Mouse (Mus musculus) liver, embryonic 14 days (tissue): Measurements from ENCODE around the gene Cd79b. TPM values are rescaled to one million over a fixed set of nuclear protein-coding genes. Genes with fewer than 3 reads are reported as not detected.

Source experiments
- polyA plus RNA-seq: library from polyadenylated mRNA; depleted of rRNA; stranded (reverse); fragments of >200 nt; gene quantifications from 2 replicates; pipeline ENCODE4 v1.2.3, GENCODE M21; 2012; rRNA removed

The Cd79b gene
- polyA plus RNA-seq, result 2.7 and 4.1 TPM in 2 replicates

DNA sequence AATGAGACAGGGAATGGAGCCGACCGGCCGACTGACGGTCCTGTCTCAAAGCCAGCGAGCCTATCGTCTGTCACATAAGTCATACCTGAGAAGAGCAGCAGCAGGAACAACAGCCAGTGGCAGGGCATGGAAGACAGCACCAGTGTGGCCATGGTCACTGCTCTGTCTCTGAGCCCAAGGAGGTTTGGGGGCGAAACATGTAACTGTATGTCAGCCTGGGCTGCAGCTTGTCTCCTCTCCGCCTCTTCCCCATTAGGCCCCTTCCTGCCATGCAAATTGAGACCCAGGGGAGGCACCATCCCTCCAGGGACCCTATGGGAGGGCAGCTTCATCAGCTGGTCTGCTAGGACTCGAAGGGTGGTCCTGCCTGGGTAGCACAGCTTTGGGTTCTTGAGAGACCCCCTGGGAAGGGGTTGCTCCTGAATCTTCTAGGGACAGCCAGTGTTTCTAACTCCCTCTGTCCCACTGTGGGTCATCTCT, at the start of gene Cd79b:
Gene Cd79b, minus strand, starts transcription at position 430 of the 480 bp plus-strand sequence.

DNA sequence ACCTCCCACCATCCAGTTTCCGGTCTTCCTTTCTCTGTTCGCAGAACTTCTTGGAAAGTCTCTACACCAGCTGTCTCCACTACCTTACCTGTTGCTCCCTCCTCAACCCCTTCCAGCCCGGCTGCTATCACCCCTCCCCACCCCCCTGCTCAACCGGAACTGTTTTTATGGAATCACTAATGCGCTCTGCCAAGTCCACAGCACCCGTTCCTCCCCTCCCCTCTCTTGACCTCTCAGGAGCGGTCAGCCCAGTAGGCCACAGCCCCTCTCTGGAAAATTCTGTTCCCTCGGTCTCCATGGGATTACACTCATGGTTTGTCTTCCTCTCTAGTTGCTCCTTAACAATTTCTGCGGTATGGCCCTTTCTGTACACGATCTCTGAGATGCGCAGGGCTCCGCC, 38.6 kb upstream of the Cd79b start, which contains the start of gene Scn4a:
Gene Scn4a, minus strand, starts transcription at position 101 of the 400 bp plus-strand sequence.

DNA sequence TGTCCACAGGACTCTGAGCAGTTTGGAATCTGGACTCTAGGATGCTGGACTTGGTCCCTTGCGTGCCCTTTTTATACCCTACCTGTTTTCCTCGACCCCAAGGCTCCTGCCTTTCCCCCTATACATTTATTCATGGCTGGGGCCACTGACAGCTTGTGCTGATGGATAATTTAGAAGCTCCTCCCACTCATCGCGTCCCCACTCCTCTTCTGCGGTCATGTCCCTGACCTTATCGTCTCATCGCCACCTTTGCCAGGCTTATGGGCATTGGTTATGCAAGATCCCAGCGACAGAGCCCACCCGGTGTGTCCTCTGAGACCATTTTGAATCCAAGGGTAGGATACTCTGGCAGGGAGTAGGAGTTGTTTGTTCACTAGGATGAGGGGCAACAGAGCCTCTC, 12.8 kb downstream of the Cd79b start, which contains the start of gene Gh:
Gene Gh, minus strand, starts transcription at position 101 of the 400 bp plus-strand sequence.

DNA sequence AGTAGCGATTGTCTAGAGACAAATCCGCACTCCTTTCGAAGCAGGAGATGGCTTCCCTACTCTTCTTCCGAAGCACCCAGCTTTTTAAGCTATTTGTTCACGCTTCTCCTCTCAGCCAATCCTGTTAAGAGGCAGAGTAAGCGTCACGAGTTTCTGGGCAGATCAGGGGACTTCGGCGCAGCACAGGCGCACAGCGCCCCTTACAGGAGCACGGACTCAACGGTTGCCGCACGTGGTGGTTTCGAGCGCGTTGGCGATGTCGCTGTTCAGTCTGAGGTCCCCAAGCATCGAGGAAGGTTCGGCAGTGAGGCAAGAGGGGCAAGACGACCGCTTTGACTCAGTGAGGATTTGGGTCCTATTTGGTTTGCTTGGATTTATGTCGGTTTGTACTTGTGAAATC, 38.1 kb downstream of the Cd79b start, which contains the start of gene Tcam1:
Gene Tcam1, plus strand, starts transcription at position 219 of the 400 bp plus-strand sequence.

DNA sequence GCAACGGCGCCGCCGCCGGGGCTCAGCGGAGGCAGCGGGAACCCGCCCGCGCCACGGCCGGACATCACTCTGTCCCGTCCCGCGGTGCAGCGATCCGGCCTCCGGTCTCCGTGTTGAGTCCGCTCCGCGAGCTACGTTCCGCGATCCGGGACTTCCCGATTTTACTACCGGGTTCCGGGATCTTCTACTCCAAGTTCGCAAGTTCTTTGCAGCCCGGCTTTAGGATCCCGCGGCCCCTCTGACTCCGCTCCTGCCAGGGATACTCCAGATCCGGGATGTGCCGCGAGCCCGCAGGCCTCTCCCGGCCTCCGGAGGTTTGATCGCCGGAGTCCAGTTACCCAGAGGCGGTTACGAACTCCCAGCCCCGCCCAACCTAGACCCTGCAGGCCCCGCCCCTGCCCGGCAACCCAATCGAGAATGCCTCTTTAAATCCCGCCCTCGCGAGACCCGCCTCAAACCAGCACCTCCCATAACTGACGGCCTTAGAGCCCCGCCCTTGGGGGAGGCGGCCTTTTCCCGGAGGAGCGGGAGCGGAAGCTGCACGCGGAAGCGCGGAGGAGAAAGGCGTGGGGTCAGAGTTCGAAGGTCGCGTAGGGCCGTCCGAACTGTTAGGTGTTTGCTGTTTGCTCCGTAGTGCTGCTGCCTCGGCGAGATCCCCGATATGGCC, 41.8 kb downstream of the Cd79b start, which contains the start of gene Smarcd2:
Gene Smarcd2, minus strand, starts transcription at position 329 of the 667 bp plus-strand sequence.

Other genes starting within 250 kb of the Cd79b start
- gene Taco1, start 248.7 kb downstream of the Cd79b start, polyA plus RNA-seq, result 9.1 and 9.6 TPM in 2 replicates
- 5.1 and 6.2 TPM in 2 replicates for gene Map3k3, start 230.1 kb downstream of the Cd79b start, polyA plus RNA-seq
- gene Gm10840, start 153.9 kb downstream of the Cd79b start, polyA plus RNA-seq, result not detected in 2 replicates
- gene Limd2, start 153.9 kb downstream of the Cd79b start, polyA plus RNA-seq, result 23.6 and 28.2 TPM in 2 replicates
- 8.8 and 10.2 TPM in 2 replicates for gene Strada, start 112.6 kb downstream of the Cd79b start, polyA plus RNA-seq
- gene Ccdc47, start 98.4 kb downstream of the Cd79b start, polyA plus RNA-seq, result 21.0 and 21.5 TPM in 2 replicates
- 15.8 and 16.0 TPM in 2 replicates for gene Ddx42, start 97.8 kb downstream of the Cd79b start, polyA plus RNA-seq
- gene Ftsj3, start 58.7 kb downstream of the Cd79b start, polyA plus RNA-seq, result 29.7 and 30.8 TPM in 2 replicates
- gene Psmc5, start 58.6 kb downstream of the Cd79b start, polyA plus RNA-seq, result 120 and 129 TPM in 2 replicates
- 34.1 and 35.7 TPM in 2 replicates for gene Smarcd2, start 41.8 kb downstream of the Cd79b start, polyA plus RNA-seq
- gene Tcam1, start 38.1 kb downstream of the Cd79b start, polyA plus RNA-seq, result 0.15 and 0.16 TPM in 2 replicates
- 0.03 TPM in 1 of 2 replicates, not detected in the other for gene Gh, start 12.9 kb downstream of the Cd79b start, polyA plus RNA-seq
- gene Scn4a, start 38.5 kb upstream of the Cd79b start, polyA plus RNA-seq, result 0.01 and 0.03 TPM in 2 replicates
- gene Prr29, start 50.7 kb upstream of the Cd79b start, polyA plus RNA-seq, result not detected in 2 replicates
- gene Icam2, start 73.3 kb upstream of the Cd79b start, polyA plus RNA-seq, result 11.7 and 15.2 TPM in 2 replicates
- 4.4 and 5.1 TPM in 2 replicates for gene Ern1, start 173.1 kb upstream of the Cd79b start, polyA plus RNA-seq